Mouse (Mus musculus): ENCODE measurements around the gene Gadl1. TPM values are rescaled to one million over a fixed set of nuclear protein-coding genes. Genes with fewer than 3 reads are reported as not detected.
A peak's percentile ranks its signal among the peaks of the same experiment; 100 is the strongest.

Gene Gadl1
- polyA plus RNA-seq, 1 experiment from 2014 or later: 0.54 TPM

DNA sequence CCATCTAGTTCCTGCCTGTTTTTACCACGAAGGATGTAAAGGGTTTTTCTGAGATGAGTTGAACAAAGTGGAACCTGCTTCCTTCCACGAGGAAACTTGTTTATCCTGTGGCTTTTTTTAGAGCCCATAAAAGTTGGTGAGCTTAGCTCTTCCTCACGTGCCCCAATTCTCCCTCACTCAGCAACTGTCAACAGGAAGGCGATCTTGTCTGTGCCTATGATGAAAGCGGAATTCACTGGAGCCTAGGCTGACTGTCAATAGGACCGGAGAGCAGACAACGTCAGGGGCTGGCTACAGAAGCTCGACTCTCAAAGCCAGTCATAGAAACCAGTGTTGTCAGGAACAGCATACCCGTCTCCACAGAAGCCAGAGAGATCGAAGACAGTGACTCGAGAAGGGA is 192.6 kb downstream of the Gadl1 start:
- WGBS: 81% methylated on average over 11 of the region's 11 CpGs
- DNase-seq (ENCODE audit: low spot score): no peak
- Histone ChIP-seq H3K27me3 (ENCODE audit: low read depth, poor library complexity, severe bottlenecking) (no peaks in the 10 kb centered on the region), H3K27ac (replicated peaks) (no peak overlapping the region), H3K36me3 (no peaks in the 10 kb centered on the region), H3K4me1 (0 out of 2 replicates have a peak, but pooled peaks cover 5% of the 10 kb centered on the region), H3K9me3 (replicated peaks) (no peaks in the 10 kb centered on the region), H3K4me3 (no peak overlapping the region)

GRCm38 (mm10) chr9:116104770-116105169 is 195.5 kb downstream of the Gadl1 start:
- H3K4me1 ChIP-seq: no peaks in the 10 kb centered on the region

GRCm38 (mm10) chr9:116108729-116109128 is 199.5 kb downstream of the Gadl1 start:
- Histone ChIP-seq H3K27ac (replicated peaks) (no peak overlapping the region), H3K4me1 (no peaks in the 10 kb centered on the region), H3K9me3 (replicated peaks) (no peaks in the 10 kb centered on the region), H3K4me3 (no peak overlapping the region), H3K27me3 (ENCODE audit: low read depth, poor library complexity, severe bottlenecking) (no peaks in the 10 kb centered on the region), H3K36me3 (peaks cover 18% of the 10 kb centered on the region; the same call in 1 of the 2 replicates)
- WGBS: 83% methylated on average over 2 of the region's 2 CpGs
- no peak for DNase-seq (ENCODE audit: low spot score)

More at GRCm38 (mm10) chr9:116104770-116105169, 195.5 kb downstream of the Gadl1 start:
- 94% methylated on average over 17 of the region's 17 CpGs for WGBS
- no peaks in the 10 kb centered on the region for H3K27me3 ChIP-seq (ENCODE audit: low read depth, poor library complexity, severe bottlenecking)
- no peak overlapping the region for H3K27ac ChIP-seq (replicated peaks)
- no peak overlapping the region for H3K4me3 ChIP-seq
- no peaks in the 10 kb centered on the region for H3K9me3 ChIP-seq (replicated peaks)
- DNase-seq (ENCODE audit: low spot score): no peak
- peaks cover 15% of the 10 kb centered on the region; the same call in 1 of the 2 replicates for H3K36me3 ChIP-seq

GRCm38 (mm10) chr9:116111149-116111970 is 202.1 kb downstream of the Gadl1 start:
- Histone ChIP-seq H3K36me3 (peaks cover 18% of the 10 kb centered on the region; the same call in 1 of the 2 replicates), H3K4me1 (no peaks in the 10 kb centered on the region), H3K4me3 (no peak overlapping the region), H3K27ac (replicated peaks) (no peak overlapping the region), H3K9me3 (replicated peaks) (no peaks in the 10 kb centered on the region), H3K27me3 (ENCODE audit: low read depth, poor library complexity, severe bottlenecking) (no peaks in the 10 kb centered on the region)
- DNase-seq (ENCODE audit: low spot score): no peak
- WGBS: 89% methylated on average over 9 of the region's 9 CpGs

GRCm38 (mm10) chr9:116114339-116114738 is 205.1 kb downstream of the Gadl1 start:
- Histone ChIP-seq H3K4me1 (no peaks in the 10 kb centered on the region), H3K27ac (replicated peaks) (no peak overlapping the region), H3K9me3 (replicated peaks) (no peaks in the 10 kb centered on the region), H3K4me3 (no peak overlapping the region), H3K27me3 (ENCODE audit: low read depth, poor library complexity, severe bottlenecking) (no peaks in the 10 kb centered on the region), H3K36me3 (peaks cover 7% of the 10 kb centered on the region; the same call in 1 of the 2 replicates)
- DNase-seq (ENCODE audit: low spot score): no peak
- 77% methylated on average over 4 of the region's 4 CpGs for WGBS

GRCm38 (mm10) chr9:116115875-116116274 is 206.6 kb downstream of the Gadl1 start:
- no peaks in the 10 kb centered on the region for H3K27me3 ChIP-seq (ENCODE audit: low read depth, poor library complexity, severe bottlenecking)
- no peaks in the 10 kb centered on the region for H3K36me3 ChIP-seq
- no peaks in the 10 kb centered on the region for H3K4me1 ChIP-seq
- H3K27ac ChIP-seq (replicated peaks): no peak overlapping the region
- H3K9me3 ChIP-seq (replicated peaks): no peaks in the 10 kb centered on the region
- H3K4me3 ChIP-seq: no peak overlapping the region
- WGBS: 94% methylated on average over 7 of the region's 7 CpGs
- no peak for DNase-seq (ENCODE audit: low spot score)

GRCm38 (mm10) chr9:116118332-116118872 is 209.1 kb downstream of the Gadl1 start:
- no peaks in the 10 kb centered on the region for H3K27me3 ChIP-seq (ENCODE audit: low read depth, poor library complexity, severe bottlenecking)
- H3K9me3 ChIP-seq (replicated peaks): no peaks in the 10 kb centered on the region
- H3K4me3 ChIP-seq: no peak overlapping the region
- no peaks in the 10 kb centered on the region for H3K36me3 ChIP-seq
- H3K4me1 ChIP-seq: no peaks in the 10 kb centered on the region
- H3K27ac ChIP-seq (replicated peaks): no peak overlapping the region
- DNase-seq (ENCODE audit: low spot score): no peak
- 78% methylated on average over 8 of the region's 8 CpGs for WGBS

DNA sequence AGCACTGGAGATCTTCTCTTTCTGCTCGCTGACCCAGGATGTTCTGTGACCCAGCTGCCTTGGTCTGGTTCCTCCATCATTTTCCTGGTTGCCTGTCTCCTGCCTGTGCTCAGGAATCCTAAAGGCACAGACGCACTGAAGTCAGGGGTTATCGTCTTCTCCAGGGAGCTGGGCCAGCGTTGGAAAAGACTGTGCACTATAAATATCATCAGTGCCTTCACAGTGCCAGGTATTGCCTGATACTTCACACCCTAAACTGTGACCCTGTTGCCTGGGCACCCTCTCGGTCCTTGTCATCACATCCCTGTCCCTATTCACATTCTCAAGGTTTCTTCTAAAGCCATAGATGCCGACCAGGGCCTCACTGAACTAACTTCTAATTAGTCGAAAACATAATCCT is 210.7 kb downstream of the Gadl1 start:
- H3K9me3 ChIP-seq (replicated peaks): no peaks in the 10 kb centered on the region
- H3K36me3 ChIP-seq: no peaks in the 10 kb centered on the region
- no peak for DNase-seq (ENCODE audit: low spot score)
- H3K27ac ChIP-seq (replicated peaks): no peak overlapping the region
- no peaks in the 10 kb centered on the region for H3K4me1 ChIP-seq
- H3K27me3 ChIP-seq (ENCODE audit: low read depth, poor library complexity, severe bottlenecking): no peaks in the 10 kb centered on the region
- no peak overlapping the region for H3K4me3 ChIP-seq
- WGBS: 86% methylated on average over 7 of the region's 7 CpGs

GRCm38 (mm10) chr9:116121472-116121871 is 212.2 kb downstream of the Gadl1 start:
- WGBS: 92% methylated on average over 7 of the region's 7 CpGs
- DNase-seq (ENCODE audit: low spot score): no peak
- Histone ChIP-seq H3K4me3 (no peak overlapping the region), H3K36me3 (no peaks in the 10 kb centered on the region), H3K27me3 (ENCODE audit: low read depth, poor library complexity, severe bottlenecking) (no peaks in the 10 kb centered on the region), H3K4me1 (no peaks in the 10 kb centered on the region), H3K27ac (replicated peaks) (no peak overlapping the region), H3K9me3 (replicated peaks) (no peaks in the 10 kb centered on the region)

DNA sequence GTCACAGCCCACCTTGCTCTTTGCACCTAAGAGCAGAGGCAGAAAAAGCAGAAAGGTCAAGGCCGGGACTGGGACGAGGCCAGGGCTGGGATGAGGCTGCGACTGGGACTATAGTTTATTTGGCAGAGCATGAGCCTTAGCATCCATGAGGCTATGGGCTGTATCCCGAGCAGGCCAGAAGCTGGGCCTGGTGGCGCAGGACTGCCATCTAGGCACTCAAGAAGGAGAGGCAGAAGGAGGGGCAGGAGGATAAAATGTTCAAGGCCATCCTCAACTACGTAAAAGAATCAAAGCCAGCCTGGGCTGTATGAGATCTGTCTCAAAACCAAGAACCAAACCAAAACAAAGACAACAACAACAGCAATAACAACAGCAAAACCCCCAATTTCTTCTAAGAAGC is 213.3 kb downstream of the Gadl1 start:
- Histone ChIP-seq H3K9me3 (replicated peaks) (no peaks in the 10 kb centered on the region), H3K27ac (replicated peaks) (peak overlapping the region; percentile 38; the same call in 1 of the 2 replicates)
- 83% methylated on average over 6 of the region's 6 CpGs for WGBS

DNA sequence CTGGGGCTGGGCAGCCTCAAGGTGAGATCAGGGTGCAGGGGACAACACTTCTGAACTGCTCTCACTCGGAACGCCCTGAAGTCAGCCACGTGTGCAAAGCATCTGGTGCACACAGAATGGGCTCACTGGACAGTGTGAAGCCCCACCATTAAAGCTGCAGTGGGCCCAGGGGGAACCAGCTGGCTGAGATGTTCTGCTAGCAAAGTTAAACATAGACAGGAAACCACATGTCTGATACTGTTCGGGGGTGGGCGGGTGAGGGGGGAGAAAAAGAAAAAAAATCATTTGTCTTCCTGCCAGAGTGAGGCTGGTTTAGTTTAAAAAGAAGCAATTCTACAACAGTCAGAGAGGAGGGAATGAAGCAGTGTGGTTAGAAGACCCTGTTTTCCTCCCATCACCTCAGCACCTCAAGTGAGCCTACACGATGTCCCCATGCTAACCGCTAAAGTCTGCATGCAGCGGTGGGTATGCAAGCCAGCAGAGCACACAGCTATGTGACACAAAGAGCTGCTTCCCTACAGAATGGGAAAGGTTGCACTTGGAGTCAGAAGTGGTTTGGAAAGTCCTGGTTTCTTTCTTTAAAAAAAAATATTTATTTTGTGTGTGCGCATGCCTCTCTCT is 213.8 kb downstream of the Gadl1 start:
- no peak for DNase-seq (ENCODE audit: low spot score)
- WGBS: 73% methylated on average over 9 of the region's 9 CpGs
- no peaks in the 10 kb centered on the region for H3K9me3 ChIP-seq (replicated peaks)
- no peaks in the 10 kb centered on the region for H3K27me3 ChIP-seq (ENCODE audit: low read depth, poor library complexity, severe bottlenecking)
- peak overlapping the region; percentile 38; the same call in 1 of the 2 replicates for H3K27ac ChIP-seq (replicated peaks)
- no peak overlapping the region for H3K4me3 ChIP-seq
- H3K4me1 ChIP-seq: no peaks in the 10 kb centered on the region
- H3K36me3 ChIP-seq: no peaks in the 10 kb centered on the region

More for the DNA sequence above, 213.3 kb downstream of the Gadl1 start:
- H3K4me3 ChIP-seq: no peak overlapping the region
- no peaks in the 10 kb centered on the region for H3K27me3 ChIP-seq (ENCODE audit: low read depth, poor library complexity, severe bottlenecking)
- H3K4me1 ChIP-seq: no peaks in the 10 kb centered on the region
- H3K36me3 ChIP-seq: no peaks in the 10 kb centered on the region
- no peak for DNase-seq (ENCODE audit: low spot score)

Data from midbrain, embryonic 10.5 days (tissue).